Mouse (Mus musculus): Measurements from ENCODE around the gene Pde6h. TPM values are rescaled to one million over a fixed set of nuclear protein-coding genes. Genes with fewer than 3 reads are reported as not detected.

Pde6h gene
- polyA plus RNA-seq, 1 experiment from 2014 or later: 0.18 TPM

DNA sequence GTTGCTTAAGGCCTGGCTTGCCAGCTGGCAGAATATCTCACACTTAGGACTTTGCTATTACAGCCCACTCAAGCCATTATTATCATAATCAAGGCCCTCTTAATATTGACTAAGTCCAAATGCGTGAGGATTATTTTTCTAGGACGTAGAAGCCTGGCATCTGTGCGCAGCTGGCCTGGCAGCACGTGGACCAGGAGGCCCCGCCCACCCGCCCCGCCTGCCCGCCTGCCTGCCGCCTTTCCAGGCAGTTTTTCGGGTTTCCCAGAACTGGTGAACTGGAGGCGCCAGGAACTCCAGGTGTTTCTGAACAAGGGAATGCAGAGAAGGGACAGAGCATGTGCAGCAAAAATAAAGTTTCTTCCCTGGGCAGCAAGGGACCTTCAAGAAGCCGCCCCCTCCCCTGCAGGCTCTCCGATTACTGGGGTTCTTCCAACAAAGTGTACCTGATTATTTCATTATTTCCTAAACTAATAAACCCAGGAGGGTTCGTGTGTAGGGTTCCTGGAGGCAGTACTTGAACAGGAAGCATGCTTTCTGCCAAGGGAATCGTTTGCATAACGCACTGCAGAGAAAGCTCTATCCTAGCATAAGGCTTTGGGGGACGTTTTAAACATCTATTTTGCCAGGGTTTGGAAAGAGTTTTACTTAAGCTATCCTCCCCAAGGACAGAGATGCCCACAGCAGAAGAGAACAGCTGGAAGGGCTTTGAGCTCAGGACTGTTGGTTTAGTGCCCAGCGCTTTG is 10.1 kb upstream of the Pde6h start:
- H3K9ac ChIP-seq: peak overlapping the region; percentile 43; the same call in 1 of the 2 replicates
- H3K27ac ChIP-seq: peak overlapping the region; percentile 85
- H3K4me1 ChIP-seq: peaks cover 40% of the 10 kb centered on the region
- 6% methylated on average over 18 of the region's 18 CpGs for WGBS
- H3K36me3 ChIP-seq: no peaks in the 10 kb centered on the region
- H3K4me3 ChIP-seq: peak overlapping the region; percentile 21
- no peaks in the 10 kb centered on the region for H3K9me3 ChIP-seq
- H3K27me3 ChIP-seq: no peaks in the 10 kb centered on the region
- peak overlapping the region; percentile 57 for H3K4me2 ChIP-seq (replicated peaks)
- peak; percentile 83 for ATAC-seq (ENCODE audit: low FRiP score, low read depth)

DNA sequence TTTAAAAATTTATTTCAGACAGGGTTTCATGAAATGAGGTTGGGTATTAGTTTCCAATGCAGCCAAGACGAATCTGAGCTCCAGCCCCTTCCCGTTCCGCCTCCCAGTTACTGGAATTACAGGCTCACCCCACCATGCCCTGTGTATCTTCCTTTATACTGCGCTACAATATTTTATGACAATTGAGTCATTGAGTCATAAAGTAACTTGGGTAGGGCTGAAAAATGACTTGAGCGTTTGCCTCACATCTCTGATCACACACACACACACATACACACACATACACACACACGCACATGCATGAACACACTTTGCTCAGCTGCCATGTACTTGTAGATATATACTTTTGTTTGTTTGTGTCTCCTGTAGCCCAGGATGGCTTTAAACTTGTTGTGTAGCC is 9.4 kb upstream of the Pde6h start:
- Histone ChIP-seq H3K27ac (peak overlapping the region; percentile 85; the same call in 1 of the 2 replicates), H3K9ac (no peak overlapping the region), H3K4me1 (peaks cover 41% of the 10 kb centered on the region), H3K4me2 (replicated peaks) (peak overlapping the region; percentile 57; the same call in 1 of the 2 replicates), H3K36me3 (no peaks in the 10 kb centered on the region), H3K9me3 (no peaks in the 10 kb centered on the region), H3K27me3 (no peaks in the 10 kb centered on the region), H3K4me3 (no peak overlapping the region)
- no peak for ATAC-seq (ENCODE audit: low FRiP score, low read depth)
- WGBS: 73% methylated on average over 6 of the region's 6 CpGs

DNA sequence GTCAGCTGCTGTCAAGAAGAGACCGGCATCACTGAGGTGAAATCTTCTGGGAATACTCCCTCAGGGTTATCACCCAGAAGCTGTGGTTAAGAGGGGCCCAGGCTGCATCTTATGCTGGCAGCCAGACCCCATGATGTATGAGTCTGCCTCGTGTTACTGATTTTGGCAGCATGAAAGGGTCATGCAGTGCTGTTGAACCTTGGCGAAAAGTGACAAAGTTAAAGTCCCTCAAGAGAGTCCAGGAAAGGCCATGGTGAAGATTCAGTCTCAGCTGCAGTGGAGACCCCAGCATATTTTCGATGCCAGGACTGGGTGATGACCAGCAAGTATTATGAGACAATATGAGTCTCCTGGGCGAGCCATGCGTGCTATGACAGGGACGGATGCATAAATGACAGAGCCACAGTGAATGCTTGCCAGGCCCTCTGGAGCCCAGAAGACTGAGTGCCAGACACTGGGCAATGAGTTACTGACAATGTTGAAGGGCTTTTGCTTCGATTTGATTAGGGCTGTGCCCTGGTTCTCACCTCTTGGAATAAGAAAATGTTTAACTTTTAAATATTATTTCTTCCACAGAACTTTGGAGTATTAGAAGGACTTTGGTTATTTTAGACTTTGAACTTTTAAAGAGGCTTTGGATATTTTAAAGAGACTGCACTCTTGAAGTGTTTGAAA is 7.8 kb upstream of the Pde6h start:
- 83% methylated on average over 8 of the region's 8 CpGs for WGBS
- Histone ChIP-seq H3K4me1 (peaks cover 35% of the 10 kb centered on the region), H3K9ac (no peak overlapping the region), H3K4me2 (replicated peaks) (no peak overlapping the region), H3K36me3 (no peaks in the 10 kb centered on the region), H3K4me3 (no peak overlapping the region), H3K9me3 (no peaks in the 10 kb centered on the region), H3K27me3 (no peaks in the 10 kb centered on the region), H3K27ac (no peak overlapping the region)
- no peak for ATAC-seq (ENCODE audit: low FRiP score, low read depth)

- ATAC-seq (ENCODE audit: low FRiP score, low read depth): no peak
- peak overlapping the region; percentile 44; the same call in 1 of the 2 replicates for H3K27ac ChIP-seq
Measured at GRCm38 (mm10) chr6:136917885-136918284, 5.7 kb upstream of the Pde6h start.

DNA sequence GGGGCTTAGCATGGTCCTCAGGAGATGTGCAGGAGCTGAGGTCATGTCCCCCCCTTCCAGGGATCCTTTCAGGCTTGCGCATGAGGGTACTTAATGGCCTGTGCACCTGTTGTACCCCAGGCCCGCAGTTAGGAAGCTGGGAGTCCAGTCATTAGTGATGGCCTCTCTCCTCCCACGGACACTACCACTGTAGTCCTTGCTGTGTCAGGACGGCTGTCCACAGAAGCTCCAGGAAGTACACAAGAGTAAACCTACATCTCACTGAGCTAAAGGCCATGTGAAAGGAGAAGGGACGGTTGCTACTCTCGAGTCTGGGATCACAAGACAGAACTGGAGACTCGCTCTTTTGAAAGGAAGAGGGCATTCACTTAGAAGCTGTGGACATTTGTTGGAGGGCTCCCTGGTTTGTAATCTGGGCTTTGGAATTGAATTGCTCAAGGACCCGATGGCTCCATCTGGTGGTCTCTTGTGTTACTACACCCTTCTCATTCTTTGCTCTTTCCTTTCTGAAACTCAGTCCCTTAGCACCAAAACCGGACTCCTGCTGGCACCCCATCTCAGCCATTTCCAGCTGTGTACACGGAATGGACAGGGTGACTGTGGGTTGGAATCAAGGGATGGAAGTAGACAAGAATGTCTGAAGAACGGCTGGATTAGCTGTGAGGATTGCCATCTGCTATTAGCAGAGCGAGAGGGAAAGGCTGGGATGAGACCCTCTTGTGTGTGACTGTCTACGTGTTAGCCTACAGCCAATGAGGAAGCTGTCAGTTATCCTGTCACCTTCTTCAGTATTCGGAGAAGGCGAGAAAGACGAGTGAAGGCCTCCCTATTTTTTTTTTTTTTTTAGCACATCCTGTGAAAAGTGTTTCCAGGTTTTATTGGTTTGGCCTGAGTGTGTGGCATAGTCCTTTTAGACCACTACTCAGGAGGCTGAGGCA is 3.0 kb upstream of the Pde6h start:
- Histone ChIP-seq H3K9ac (no peak overlapping the region), H3K27ac (no peak overlapping the region), H3K4me3 (no peak overlapping the region), H3K27me3 (no peaks in the 10 kb centered on the region), H3K9me3 (no peaks in the 10 kb centered on the region), H3K36me3 (no peaks in the 10 kb centered on the region; the same call in 1 of the 2 replicates), H3K4me1 (peaks cover 23% of the 10 kb centered on the region), H3K4me2 (replicated peaks) (no peak overlapping the region)
- WGBS: 44% methylated on average over 16 of the region's 16 CpGs
- ATAC-seq (ENCODE audit: low FRiP score, low read depth): no peak

More at GRCm38 (mm10) chr6:136917885-136918284, 5.7 kb upstream of the Pde6h start:
- no peak overlapping the region for H3K4me3 ChIP-seq
- no peak overlapping the region for H3K9ac ChIP-seq
- H3K4me1 ChIP-seq: peaks cover 27% of the 10 kb centered on the region
- 9% methylated on average over 2 of the region's 2 CpGs for WGBS
- no peak overlapping the region for H3K4me2 ChIP-seq (replicated peaks)
- H3K27me3 ChIP-seq: no peaks in the 10 kb centered on the region
- H3K9me3 ChIP-seq: no peaks in the 10 kb centered on the region
- no peaks in the 10 kb centered on the region; the same call in 1 of the 2 replicates for H3K36me3 ChIP-seq

- Histone ChIP-seq H3K4me3 (no peak overlapping the region), H3K27me3 (no peaks in the 10 kb centered on the region), H3K9me3 (no peaks in the 10 kb centered on the region), H3K9ac (no peak overlapping the region), H3K4me2 (replicated peaks) (no peak overlapping the region), H3K4me1 (peaks cover 23% of the 10 kb centered on the region), H3K36me3 (no peaks in the 10 kb centered on the region; the same call in 1 of the 2 replicates), H3K27ac (peak overlapping the region; percentile 15; the same call in 1 of the 2 replicates)
- WGBS: 56% methylated on average over 7 of the region's 7 CpGs
- ATAC-seq (ENCODE audit: low FRiP score, low read depth): no peak
Measured at GRCm38 (mm10) chr6:136921601-136922000, 2.0 kb upstream of the Pde6h start.

GRCm38 (mm10) chr6:136922080-136922479 is 1.6 kb upstream of the Pde6h start, which contains the start of gene Erp27:
TSS of gene Erp27 (minus strand) at chr6:136922180.
- peak within 1 kb of the TSS; percentile 15; the same call in 1 of the 2 replicates for H3K27ac ChIP-seq
- no peak within 1 kb of the TSS for H3K4me3 ChIP-seq
- no peaks in the 10 kb centered on the region for H3K27me3 ChIP-seq
- WGBS: 73% methylated on average over 5 of the region's 5 CpGs
- no peak within 1 kb of the TSS for H3K4me2 ChIP-seq (replicated peaks)
- H3K4me1 ChIP-seq: peaks cover 23% of the 10 kb centered on the region
- no peaks in the 10 kb centered on the region for H3K9me3 ChIP-seq
- no peak within 1 kb of the TSS for H3K9ac ChIP-seq
- ATAC-seq (ENCODE audit: low FRiP score, low read depth): no peak
- H3K36me3 ChIP-seq: no peaks in the 10 kb centered on the region; the same call in 1 of the 2 replicates

DNA sequence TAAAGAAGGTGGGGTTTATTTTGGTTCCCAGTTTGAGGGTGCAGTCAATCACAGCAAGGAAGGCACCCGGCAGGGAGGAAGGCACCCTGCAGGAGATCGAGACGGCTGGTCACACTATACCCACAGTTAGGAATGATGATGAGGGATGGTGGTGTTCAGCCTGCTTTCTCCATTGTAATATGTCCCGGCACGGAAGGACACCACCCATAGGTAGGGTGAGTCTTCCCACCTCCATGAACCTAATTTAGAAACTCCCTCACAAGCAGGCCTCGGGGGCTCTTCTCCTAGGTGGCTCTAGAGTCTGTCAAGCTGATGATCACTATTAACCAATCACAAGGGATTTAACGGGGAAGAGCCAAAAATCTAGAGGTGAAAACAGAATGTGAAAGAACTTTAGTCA is 761 bp upstream of the Pde6h start:
- H3K36me3 ChIP-seq: no peaks in the 10 kb centered on the region; the same call in 1 of the 2 replicates
- H3K4me2 ChIP-seq (replicated peaks): no peak overlapping the region
- no peaks in the 10 kb centered on the region for H3K27me3 ChIP-seq
- no peak overlapping the region for H3K4me3 ChIP-seq
- no peak overlapping the region for H3K9ac ChIP-seq
- no peak overlapping the region for H3K27ac ChIP-seq
- H3K9me3 ChIP-seq: no peaks in the 10 kb centered on the region
- no peak for ATAC-seq (ENCODE audit: low FRiP score, low read depth)
- H3K4me1 ChIP-seq: peaks cover 19% of the 10 kb centered on the region
- 86% methylated on average over 7 of the region's 7 CpGs for WGBS

GRCm38 (mm10) chr6:136925049-136925448 is 1.4 kb downstream of the Pde6h start:
- H3K27me3 ChIP-seq: no peaks in the 10 kb centered on the region

DNA sequence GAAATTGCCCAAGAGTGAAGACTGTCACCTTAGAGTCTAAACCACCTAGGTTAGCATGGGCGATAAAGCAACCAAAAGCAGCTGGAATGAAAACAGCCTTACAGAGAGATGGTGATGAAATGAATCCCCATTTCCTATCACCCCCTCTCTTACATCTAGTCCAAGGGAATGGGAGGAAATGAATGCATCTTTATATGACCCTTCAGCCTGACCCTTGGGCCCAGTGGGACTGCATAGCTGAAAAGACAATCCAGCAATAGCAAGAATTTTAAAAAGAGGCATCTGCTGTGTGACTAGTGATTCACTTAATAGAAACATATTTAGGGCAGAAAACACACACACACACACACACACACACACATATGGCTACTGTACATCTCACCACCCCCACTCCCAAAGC is 4.0 kb downstream of the Pde6h start:
- Histone ChIP-seq H3K27ac (no peak overlapping the region), H3K4me1 (peaks cover 20% of the 10 kb centered on the region), H3K4me2 (replicated peaks) (no peak overlapping the region), H3K4me3 (no peak overlapping the region), H3K36me3 (no peaks in the 10 kb centered on the region; the same call in 1 of the 2 replicates), H3K9me3 (no peaks in the 10 kb centered on the region), H3K9ac (no peak overlapping the region), H3K27me3 (no peaks in the 10 kb centered on the region)
- ATAC-seq (ENCODE audit: low FRiP score, low read depth): no peak
- 88% methylated on average over 1 of the region's 1 CpGs for WGBS

More at GRCm38 (mm10) chr6:136925049-136925448, 1.4 kb downstream of the Pde6h start:
- Histone ChIP-seq H3K9me3 (no peaks in the 10 kb centered on the region), H3K9ac (no peak overlapping the region), H3K4me3 (no peak overlapping the region), H3K4me1 (peaks cover 11% of the 10 kb centered on the region), H3K27ac (no peak overlapping the region; the same call in 1 of the 2 replicates), H3K4me2 (replicated peaks) (no peak overlapping the region), H3K36me3 (no peaks in the 10 kb centered on the region; the same call in 1 of the 2 replicates)
- no peak for ATAC-seq (ENCODE audit: low FRiP score, low read depth)
- WGBS: 44% methylated on average over 8 of the region's 8 CpGs

- Histone ChIP-seq H3K4me1 (peaks cover 13% of the 10 kb centered on the region), H3K27me3 (no peaks in the 10 kb centered on the region), H3K4me3 (no peak overlapping the region), H3K27ac (no peak overlapping the region), H3K9ac (0 out of 2 replicates have a peak overlapping the region, but pooled peaks have one; percentile 9), H3K9me3 (no peaks in the 10 kb centered on the region), H3K4me2 (replicated peaks) (peak overlapping the region; percentile 38), H3K36me3 (no peaks in the 10 kb centered on the region)
- ATAC-seq (ENCODE audit: low FRiP score, low read depth): peak; percentile 76
- WGBS: 20% methylated on average over 12 of the region's 12 CpGs
Measured at GRCm38 (mm10) chr6:136930677-136931076, 7.0 kb downstream of the Pde6h start.
